Mouse (Mus musculus) brain, embryonic 14.5 days (tissue): ENCODE measurements around the gene Il11.

Source experiments
- CTCF ChIP-seq: fragments of 200-500 bp; IDR thresholded peaks from 2 replicates; pipeline ENCODE4 v1.5.1; 2012; ENCODE audit warnings: inconsistent platforms, mild to moderate bottlenecking, moderate library complexity, borderline replicate concordance; ENCODE audit not compliant: insufficient read depth, insufficient read length; ENCODE audit errors: extremely low read depth
- POLR2A ChIP-seq: fragments of 200-500 bp; IDR thresholded peaks from 2 replicates; pipeline ENCODE4 v1.6.1; 2012; ENCODE audit warnings: mild to moderate bottlenecking, inconsistent platforms, borderline replicate concordance; ENCODE audit not compliant: poor library complexity, insufficient read depth, insufficient read length, severe bottlenecking; ENCODE audit errors: extremely low read depth

DNA sequence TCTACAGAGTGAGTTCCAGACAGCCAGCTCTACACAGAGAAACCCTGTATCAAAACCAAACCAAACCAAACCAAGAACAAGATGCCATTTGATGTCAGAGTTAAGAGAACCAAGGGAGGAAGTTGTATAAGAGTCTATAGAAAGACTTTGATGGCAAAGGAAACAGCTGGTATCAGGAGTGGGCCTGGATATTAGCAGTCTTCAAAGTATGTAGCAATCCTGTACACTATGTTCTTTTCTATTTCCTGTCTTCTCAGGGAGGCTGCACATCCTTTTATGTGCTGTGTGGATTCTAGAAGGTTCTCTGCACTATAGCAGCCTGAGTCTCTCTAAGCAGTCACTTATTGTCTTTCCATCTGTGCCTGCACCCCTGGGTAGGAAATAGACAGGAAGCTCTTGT lies 33.9 kb upstream of the Il11 start:
- TF ChIP-seq CTCF (no peak), POLR2A (no peak)
